Mouse (Mus musculus): ENCODE data around the gene Exoc2. TPM values are rescaled to one million over a fixed set of nuclear protein-coding genes. Genes with fewer than 3 reads are reported as not detected.

Gene Exoc2
- total and polyA plus RNA-seq, 3 experiments = 22.1 to 26.0 TPM; not detected in 1

DNA sequence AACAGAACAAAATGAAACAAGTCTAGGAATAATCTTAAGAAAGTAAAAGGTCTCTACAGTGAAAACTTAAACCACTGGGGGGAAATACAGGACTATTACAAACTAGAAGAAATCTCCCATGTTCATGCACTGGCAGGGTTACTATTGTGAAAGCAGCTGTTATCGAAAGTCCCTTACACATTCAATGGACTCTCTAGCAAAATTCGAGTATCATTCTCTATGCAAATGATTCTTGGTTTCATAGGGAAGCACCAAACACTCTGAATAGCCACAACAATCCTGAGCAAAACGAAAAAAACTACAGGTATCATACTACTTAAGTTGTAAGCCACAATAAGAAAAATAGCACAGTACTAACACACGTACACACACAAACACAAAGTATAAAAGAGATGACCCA lies 52.0 kb downstream of the Exoc2 start:
- Histone ChIP-seq H3K79me2 (ENCODE audit: control insufficient read depth, insufficient read depth, low read length, poor library complexity) (no peaks in the 10 kb centered on the region), H3K4me3 (ENCODE audit: control insufficient read depth in 1 of 2, insufficient read depth in 1 of 2, low read depth in 2 of 2, low read length in 2 of 2) (no peak overlapping the region), H3K9me3 (replicated peaks; ENCODE audit: insufficient read depth, low read length) (no peaks in the 10 kb centered on the region), H3K27ac (ENCODE audit: control insufficient read depth, low read depth, low read length) (no peak overlapping the region), H3K36me3 (ENCODE audit: control insufficient read depth in 1 of 2, insufficient read depth in 2 of 2, low read length in 2 of 2) (peaks cover 0 to 12% of the 10 kb centered on the region in 2 experiments; a peak in 2 of 4 replicates), H3K9ac (ENCODE audit: control insufficient read depth, low read depth, low read length, poor library complexity, severe bottlenecking) (no peak overlapping the region), H3K27me3 (ENCODE audit: control insufficient read depth in 1 of 2, insufficient read depth in 2 of 2, low read length in 2 of 2) (no peaks in the 10 kb centered on the region), H3K4me1 (ENCODE audit: control insufficient read depth in 1 of 2, insufficient read depth in 2 of 2, low read length in 2 of 2) (no peaks in the 10 kb centered on the region)
- DNase-seq (ENCODE audit: low read depth, low spot score) = no peak
- TF ChIP-seq SMC3 (IDR thresholded peaks at IDR 0.05; ENCODE audit: low read depth, low read length) (no peak), MYC (IDR thresholded peaks at IDR 0.05; ENCODE audit: low read depth, low read length) (no peak), MEF2A (IDR thresholded peaks at IDR 0.05; ENCODE audit: extremely low read depth, insufficient replicate concordance, low read depth, low read length, poor library complexity, severe bottlenecking) (no peak), RAD21 (IDR thresholded peaks at IDR 0.05; ENCODE audit: low read depth, low read length) (no peak), EP300 (IDR thresholded peaks at IDR 0.05; ENCODE audit: low read depth in 1 of 2, low read length in 2 of 2) (no peak), USF1 (IDR thresholded peaks at IDR 0.05; ENCODE audit: low read depth, low read length) (no peak), TBP (IDR thresholded peaks at IDR 0.05; ENCODE audit: low read depth, low read length) (no peak), ETS1 (IDR thresholded peaks at IDR 0.05; ENCODE audit: low read depth, low read length) (no peak), RCOR1 (IDR thresholded peaks at IDR 0.05; ENCODE audit: low read depth, low read length) (no peak), ZMIZ1 (IDR thresholded peaks at IDR 0.05; ENCODE audit: low read depth, low read length) (no peak), CHD2 (IDR thresholded peaks at IDR 0.05; ENCODE audit: low read length) (no peak), NRF1 (IDR thresholded peaks at IDR 0.05; ENCODE audit: insufficient read depth, low read depth, low read length, poor library complexity, severe bottlenecking) (no peak)

DNA sequence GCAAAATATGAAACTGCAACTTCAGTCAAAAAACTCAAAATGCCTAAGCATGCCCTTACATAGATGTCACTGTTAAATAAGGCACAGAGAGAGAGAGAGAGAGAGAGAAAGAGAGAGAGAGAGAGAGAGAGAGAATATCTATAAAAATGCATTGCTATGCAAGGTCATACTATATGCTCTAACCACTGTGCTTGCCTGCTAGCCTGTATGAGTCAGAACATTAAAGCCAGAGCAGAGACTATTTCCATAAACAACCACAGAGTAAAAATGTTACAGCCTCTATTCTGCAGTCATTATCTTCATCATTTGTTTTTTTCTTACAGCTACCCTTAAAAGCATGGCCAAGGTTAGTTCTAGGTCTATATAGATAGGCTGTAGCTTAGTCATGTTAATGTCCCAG lies 60.1 kb downstream of the Exoc2 start:
- no peak overlapping the region for H3K27ac ChIP-seq (ENCODE audit: control insufficient read depth, low read depth, low read length)
- TF ChIP-seq MAX (IDR thresholded peaks at IDR 0.05; ENCODE audit: low read length) = no peak
- TF ChIP-seq NELFE (IDR thresholded peaks at IDR 0.05; ENCODE audit: low read depth, low read length) = no peak
- no peak for TF ChIP-seq RCOR1 (IDR thresholded peaks at IDR 0.05; ENCODE audit: low read depth, low read length)
- no peak for TF ChIP-seq ZNF384 (IDR thresholded peaks at IDR 0.05; ENCODE audit: low read depth, low read length)
- no peak for TF ChIP-seq GABPA (IDR thresholded peaks at IDR 0.05; ENCODE audit: low read depth, low read length)
- TF ChIP-seq CTCF (IDR thresholded peaks at IDR 0.05 in 2 of 3, conservative IDR thresholded peaks at IDR 0.05 in 1 of 3; ENCODE audit: control insufficient read depth in 1 of 3, insufficient read depth in 1 of 3, low read depth in 2 of 3, low read length in 3 of 3, poor library complexity in 1 of 3, severe bottlenecking in 1 of 3) = no peak
- no peak for TF ChIP-seq ZKSCAN1 (IDR thresholded peaks at IDR 0.05; ENCODE audit: low read depth, low read length)
- no peak for TF ChIP-seq ZC3H11A (IDR thresholded peaks at IDR 0.05; ENCODE audit: low read depth, low read length)
- TF ChIP-seq ELF1 (IDR thresholded peaks at IDR 0.05; ENCODE audit: low read depth, low read length) = no peak
- no peak for TF ChIP-seq SIN3A (IDR thresholded peaks at IDR 0.05; ENCODE audit: low read length)
- TF ChIP-seq ETS1 (IDR thresholded peaks at IDR 0.05; ENCODE audit: low read depth, low read length) = no peak
- no peak for TF ChIP-seq TBP (IDR thresholded peaks at IDR 0.05; ENCODE audit: low read depth, low read length)
- no peak for TF ChIP-seq POLR2A (IDR thresholded peaks at IDR 0.05; ENCODE audit: control insufficient read depth in 1 of 2, insufficient read depth in 1 of 2, low read depth in 1 of 2, low read length in 2 of 2, poor library complexity in 1 of 2)
- no peak for TF ChIP-seq CHD1 (IDR thresholded peaks at IDR 0.05; ENCODE audit: low read depth, low read length)
- no peak for TF ChIP-seq KAT2A (conservative IDR thresholded peaks at IDR 0.05; ENCODE audit: low read depth, low read length)
- H3K4me1 ChIP-seq (ENCODE audit: control insufficient read depth in 1 of 2, insufficient read depth in 2 of 2, low read length in 2 of 2) = no peaks in the 10 kb centered on the region
- no peak overlapping the region for H3K9ac ChIP-seq (ENCODE audit: control insufficient read depth, low read depth, low read length, poor library complexity, severe bottlenecking)
- peaks cover 0 to 2% of the 10 kb centered on the region in 2 experiments; a peak in 2 of 4 replicates for H3K36me3 ChIP-seq (ENCODE audit: control insufficient read depth in 1 of 2, insufficient read depth in 2 of 2, low read length in 2 of 2)
- no peaks in the 10 kb centered on the region for H3K79me2 ChIP-seq (ENCODE audit: control insufficient read depth, insufficient read depth, low read length, poor library complexity)
- no peak for DNase-seq (ENCODE audit: low read depth, low spot score)
- H3K4me3 ChIP-seq (ENCODE audit: control insufficient read depth in 1 of 2, insufficient read depth in 1 of 2, low read depth in 2 of 2, low read length in 2 of 2) = no peak overlapping the region
- no peaks in the 10 kb centered on the region for H3K9me3 ChIP-seq (replicated peaks; ENCODE audit: insufficient read depth, low read length)
- H3K27me3 ChIP-seq (ENCODE audit: control insufficient read depth in 1 of 2, insufficient read depth in 2 of 2, low read length in 2 of 2) = no peaks in the 10 kb centered on the region
